Mouse (Mus musculus) gastrocnemius, adult 8-10 months (tissue): ENCODE data around the gene Cspg5. TPM values are rescaled to one million over a fixed set of nuclear protein-coding genes. Genes with fewer than 3 reads are reported as not detected.

ENCODE experiments used
- DNase-seq, 2 experiments: peaks; one replicate each; pipeline ENCODE4 v3.0.0; 2022; ENCODE audit warnings: low spot score in 2 of 2
- total RNA-seq, 4 experiments: library from RNA; stranded (reverse); gene quantifications; 2 replicates each; pipeline ENCODE4 v1.2.4; 2022

Gene Cspg5
- total RNA-seq, 4 experiments from 2014 or later: 0.16 to 0.17 TPM; not detected in 2

DNA sequence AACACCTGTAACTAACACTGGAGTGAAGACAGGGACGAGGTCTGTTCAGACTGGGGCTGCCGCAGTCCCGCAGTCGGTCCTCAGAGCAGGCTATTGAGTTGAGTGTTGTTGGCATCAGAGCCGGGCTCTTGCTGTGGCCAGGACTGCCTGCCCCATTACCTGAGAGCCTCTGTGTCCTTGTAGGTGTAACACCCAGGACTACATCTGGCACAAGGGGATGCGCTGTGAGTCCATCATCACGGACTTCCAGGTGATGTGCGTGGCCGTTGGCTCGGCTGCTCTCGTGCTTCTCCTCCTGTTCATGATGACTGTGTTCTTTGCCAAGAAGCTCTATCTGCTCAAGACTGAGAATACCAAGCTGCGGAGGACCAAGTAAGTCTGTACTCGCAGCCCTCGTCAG is 7.2 kb downstream of the Cspg5 start:
- no peak for DNase-seq

GRCm38 (mm10) chr9:110255407-110256019 is 11.9 kb downstream of the Cspg5 start:
- no peak for DNase-seq

GRCm38 (mm10) chr9:110258646-110259045 is 15.1 kb downstream of the Cspg5 start:
- DNase-seq: no peak

DNA sequence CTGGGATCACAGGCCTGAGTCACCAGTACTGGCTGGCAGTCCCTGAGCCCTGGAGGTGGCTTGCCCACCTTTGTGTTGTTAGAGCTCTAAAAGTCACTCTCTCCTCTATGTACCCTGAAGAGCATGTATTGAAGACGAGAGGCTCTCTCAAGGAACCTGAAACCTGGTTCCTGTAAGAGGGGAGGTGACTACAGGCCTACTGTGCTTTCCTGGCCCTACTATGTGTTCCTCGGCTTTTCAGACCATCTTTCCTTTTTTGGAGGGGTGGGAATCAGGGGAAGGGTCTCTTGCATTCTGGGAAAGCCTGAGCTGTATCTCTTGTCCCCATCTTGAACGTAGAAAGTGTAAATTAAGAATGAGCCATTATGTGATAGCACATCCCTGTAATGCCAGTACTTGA is 15.5 kb downstream of the Cspg5 start:
- DNase-seq: no peak

- no peak for DNase-seq
Observed at GRCm38 (mm10) chr9:110263181-110263580, 19.6 kb downstream of the Cspg5 start.

DNA sequence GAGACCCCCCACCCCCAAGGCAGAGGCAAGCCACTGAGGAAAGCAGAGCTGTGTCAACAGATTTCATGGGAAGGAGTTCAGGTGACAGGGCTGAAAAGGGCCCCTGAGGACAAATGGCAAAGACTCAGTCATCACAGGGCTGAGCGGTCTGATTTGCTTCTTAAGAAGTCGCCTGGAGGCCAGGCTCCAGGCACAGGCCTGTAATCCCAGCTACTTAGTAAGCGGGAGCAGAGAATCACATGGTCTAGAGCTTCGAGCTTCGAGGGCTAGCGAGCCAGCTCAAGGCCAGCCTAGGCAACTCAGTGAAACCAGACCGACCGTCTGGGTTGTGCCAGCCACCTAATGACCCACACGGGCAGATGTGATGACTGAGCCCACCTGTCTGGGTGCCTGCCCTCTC is 21.4 kb downstream of the Cspg5 start:
- DNase-seq: no peak

DNA sequence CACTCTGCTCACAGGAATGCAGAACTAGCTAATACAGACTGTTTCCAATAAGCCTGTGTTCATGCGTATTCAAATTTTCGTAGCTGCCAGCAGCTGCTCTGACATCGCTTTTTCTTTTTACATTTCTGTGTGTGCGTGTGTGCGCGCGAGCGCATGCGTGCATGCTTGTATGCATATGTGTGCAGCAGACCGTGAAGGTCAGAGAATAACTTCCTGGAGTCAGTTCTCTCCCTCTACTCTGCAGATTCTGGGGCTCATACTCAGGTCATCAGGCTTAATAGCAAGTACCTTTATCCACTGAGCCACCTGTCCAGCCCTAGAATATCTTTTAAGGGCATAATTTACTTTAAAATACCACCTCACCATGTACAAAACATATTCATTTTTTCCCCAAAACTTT is 24.8 kb downstream of the Cspg5 start:
- no peak for DNase-seq

- no peak for DNase-seq
Observed at GRCm38 (mm10) chr9:110272330-110272729, 28.7 kb downstream of the Cspg5 start.

DNA sequence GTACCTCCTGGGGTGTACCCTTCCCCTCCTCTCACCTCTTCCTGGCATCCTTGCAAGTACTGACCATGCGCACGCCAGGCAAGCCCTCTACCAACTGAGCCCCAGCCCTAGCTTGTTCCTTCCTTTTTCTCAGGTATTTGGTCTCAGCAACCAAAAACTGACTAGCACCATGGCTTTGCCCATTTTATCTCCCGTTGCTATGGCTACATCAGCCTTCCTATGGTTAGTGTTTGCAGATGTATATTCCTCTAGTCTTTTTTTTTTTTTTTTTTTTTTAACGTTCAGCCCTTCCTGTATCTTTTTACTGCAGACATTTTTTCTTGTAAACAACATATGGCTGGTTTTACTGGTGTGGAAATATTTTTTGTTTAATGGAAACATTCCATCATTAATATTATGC is 29.9 kb downstream of the Cspg5 start:
- DNase-seq: no peak

- no peak for DNase-seq
Observed at GRCm38 (mm10) chr9:110275882-110276281, 32.3 kb downstream of the Cspg5 start.

DNA sequence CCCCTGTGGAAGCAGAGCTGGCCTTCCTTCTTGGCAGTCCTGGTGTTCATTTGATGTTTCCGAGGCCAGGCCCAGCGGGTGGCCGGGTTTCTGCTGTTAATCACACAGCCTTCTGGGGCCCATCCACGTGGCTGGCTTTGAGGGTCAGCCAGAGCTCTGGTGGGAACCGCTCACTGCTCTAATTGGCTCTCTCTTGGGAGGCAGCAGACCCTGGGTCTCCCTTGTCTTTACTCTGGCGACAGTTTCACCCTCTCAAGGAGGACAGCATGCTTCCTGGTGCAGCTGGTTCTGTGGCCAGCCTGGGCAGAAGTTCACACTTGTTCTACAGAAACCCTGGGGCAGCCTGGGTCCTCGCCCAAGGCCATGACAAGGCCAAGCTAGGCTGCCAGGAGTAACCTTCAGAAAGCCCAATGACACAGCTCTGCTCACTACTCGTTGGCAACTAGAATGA is 33.9 kb downstream of the Cspg5 start:
- DNase-seq: no peak

DNA sequence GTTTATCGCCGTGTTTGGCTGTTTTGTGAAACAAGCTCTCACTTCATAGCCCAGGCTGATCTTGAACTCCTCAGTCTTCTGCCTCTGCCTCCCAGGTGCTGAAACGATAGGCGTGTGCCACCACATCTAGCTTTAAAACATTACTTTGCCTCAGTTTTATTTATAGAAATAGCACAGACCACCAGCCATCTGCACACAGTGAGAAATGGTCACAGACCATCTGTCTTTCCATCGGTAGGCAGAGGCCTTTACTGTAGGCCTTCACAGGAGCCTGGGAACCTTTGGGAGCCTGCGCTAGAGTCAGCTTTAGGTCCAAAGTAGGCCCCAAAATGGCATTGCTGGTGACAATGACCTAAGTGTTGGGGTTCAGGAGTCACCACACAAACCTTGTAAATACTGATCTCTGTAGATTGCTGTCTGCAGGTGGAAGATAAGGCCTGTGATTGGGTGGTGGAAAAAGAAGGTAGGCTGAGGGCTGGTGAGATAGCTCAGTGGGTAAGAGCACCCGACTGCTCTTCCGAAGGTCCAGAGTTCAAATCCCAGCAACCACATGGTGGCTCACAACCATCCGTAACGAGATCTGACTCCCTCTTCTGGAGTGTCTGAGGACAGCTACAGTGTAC is 40.6 kb downstream of the Cspg5 start:
- DNase-seq: no peak

- no peak for DNase-seq
Observed at GRCm38 (mm10) chr9:110287321-110287924, 43.8 kb downstream of the Cspg5 start.

DNA sequence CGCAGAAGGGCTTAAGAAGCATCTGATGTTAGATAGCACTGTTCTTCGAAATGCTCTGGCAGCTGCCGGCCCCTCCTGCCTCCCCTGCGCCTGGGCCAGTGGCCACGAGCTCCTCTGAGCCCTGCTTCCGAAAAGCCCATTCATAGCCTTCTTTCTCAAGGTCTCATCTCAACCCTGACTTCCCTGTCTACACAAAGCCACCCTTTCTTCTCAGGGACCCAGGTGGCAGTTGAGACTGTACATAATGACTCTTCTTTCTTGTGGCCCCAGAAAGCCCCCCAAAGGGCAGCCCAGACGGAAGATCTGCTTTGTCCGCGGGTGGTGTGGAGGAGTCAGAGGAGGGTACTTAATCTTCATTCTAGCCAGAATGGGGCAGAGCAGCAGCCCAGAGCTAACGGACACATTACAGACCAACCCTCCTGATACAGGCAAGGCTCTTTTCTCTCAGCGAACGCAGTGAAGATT is 49.7 kb downstream of the Cspg5 start:
- no peak for DNase-seq

DNA sequence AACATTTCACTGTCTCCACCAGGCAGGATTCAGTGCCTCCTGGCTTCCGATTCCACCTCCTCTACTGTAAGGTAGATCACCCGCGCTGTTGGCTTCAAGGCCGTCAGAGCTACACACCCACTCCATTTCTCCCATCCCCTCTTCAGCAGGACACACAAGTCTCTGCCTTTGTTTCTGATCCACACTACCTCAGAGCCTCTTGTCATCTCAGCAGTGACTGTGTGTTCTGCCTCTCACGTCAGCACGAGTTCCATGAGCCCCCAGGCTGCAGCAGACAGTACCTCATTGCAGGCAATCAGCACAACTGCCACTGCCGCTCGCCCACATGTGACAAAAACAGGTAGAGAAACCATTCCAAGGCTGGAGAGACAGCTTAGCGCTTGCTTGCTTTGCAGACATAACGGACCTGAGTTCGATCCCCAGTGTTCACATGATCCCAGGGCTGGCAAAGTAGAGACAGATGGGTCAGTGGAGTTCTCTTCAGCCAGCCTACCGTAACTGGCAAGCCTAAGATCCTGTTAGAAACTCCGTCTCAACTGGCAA is 50.4 kb downstream of the Cspg5 start:
- DNase-seq: no peak

- no peak for DNase-seq
Observed at GRCm38 (mm10) chr9:110294786-110295185, 51.2 kb downstream of the Cspg5 start.

- peak; percentile 63 to 64 for DNase-seq
Observed at GRCm38 (mm10) chr9:110296867-110297627, 53.5 kb downstream of the Cspg5 start.

- DNase-seq: no peak
Observed at GRCm38 (mm10) chr9:110304516-110304915, 60.9 kb downstream of the Cspg5 start.

- DNase-seq: peak; percentile 81 to 88
Observed at GRCm38 (mm10) chr9:110304969-110305651, 61.5 kb downstream of the Cspg5 start, which contains the start of gene Elp6. TSS of gene Elp6 (plus strand) at chr9:110305173.

DNA sequence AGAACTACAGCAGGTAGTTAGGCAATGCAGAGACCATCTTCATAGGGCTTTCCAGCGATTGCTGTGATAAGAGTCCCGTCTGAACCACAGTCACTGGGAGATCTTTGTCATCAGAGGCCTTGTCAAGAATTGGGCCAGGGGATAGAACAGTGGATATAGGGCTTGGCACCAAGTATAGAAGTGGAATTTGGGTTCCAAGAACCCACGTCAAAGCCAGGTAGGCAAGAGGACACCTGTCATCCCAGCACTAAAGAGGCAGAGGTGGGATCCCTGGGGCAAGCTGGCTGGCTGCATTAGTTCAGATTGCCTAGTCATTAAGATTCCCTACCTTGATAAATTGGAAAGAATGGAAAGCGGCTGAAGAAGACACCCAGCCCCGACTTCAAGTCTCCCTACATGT is 62.8 kb downstream of the Cspg5 start:
- DNase-seq: no peak
